Mouse (Mus musculus) stomach, embryonic 14.5 days (tissue): Measurements from ENCODE around the gene Hps4. TPM values are rescaled to one million over a fixed set of nuclear protein-coding genes. Genes with fewer than 3 reads are reported as not detected.

Experiments
- ATAC-seq: fragments of 200-750 bp; cut with Nextera tagmentation; 2 replicates; pipeline ENCODE4 v1.8.0; 2017; ENCODE audit warnings: low read depth, moderate TSS enrichment; ENCODE audit not compliant: insufficient number of reproducible peaks, insufficient read depth, low FRiP score
- H3K27ac ChIP-seq: fragments of 300-500 bp; sonication (generic); 2 replicates; pipeline ENCODE4 v1.5.1; 2014; ENCODE audit warnings: mild to moderate bottlenecking, low read length, moderate library complexity, mixed read lengths
- H3K27me3 ChIP-seq: fragments of 300-500 bp; sonication (generic); 2 replicates; pipeline ENCODE4 v1.6.1; 2014; ENCODE audit warnings: low read length, control low read depth, mixed read lengths; ENCODE audit not compliant: control insufficient read depth, insufficient read depth
- H3K36me3 ChIP-seq: fragments of 300-500 bp; sonication (generic); 2 replicates; pipeline ENCODE4 v1.6.1; 2014; ENCODE audit warnings: mild to moderate bottlenecking, control low read depth, low read length, moderate library complexity, mixed read lengths; ENCODE audit not compliant: control insufficient read depth, insufficient read depth
- H3K4me1 ChIP-seq: fragments of 300-500 bp; sonication (generic); 2 replicates; pipeline ENCODE4 v1.6.1; 2014; ENCODE audit warnings: low read length, control low read depth, mixed read lengths; ENCODE audit not compliant: control insufficient read depth, insufficient read depth
- H3K4me2 ChIP-seq: fragments of 300-500 bp; sonication (generic); replicated peaks from 2 replicates; pipeline ENCODE4 v1.6.1; 2014; ENCODE audit warnings: low read depth, low read length, control low read depth
- H3K4me3 ChIP-seq: fragments of 300-500 bp; sonication (generic); 2 replicates; pipeline ENCODE4 v1.5.1; 2014; ENCODE audit warnings: low read depth, low read length, control low read depth
- H3K9ac ChIP-seq: fragments of 300-500 bp; sonication (generic); replicated peaks from 2 replicates; pipeline ENCODE4 v1.6.1; 2014; ENCODE audit warnings: low read depth, mild to moderate bottlenecking, control low read depth, low read length, moderate library complexity, mixed read lengths
- H3K9me3 ChIP-seq: fragments of 300-500 bp; sonication (generic); 2 replicates; pipeline ENCODE4 v1.6.1; 2016; ENCODE audit warnings: low read depth, low read length, control low read depth; ENCODE audit not compliant: control insufficient read depth
- WGBS: fragments of 180-500 bp; shearing (Covaris S2); extraction: QIAGEN DNeasy Blood & Tissue Kit; methylation state at CpG from one replicate; pipeline ENCODE4 v1.1.7; 2014; 5-methylcytosine and 5-hydroxymethylcytosine counted together
- polyA plus RNA-seq: library from polyadenylated mRNA; unstranded; fragments of >200 nt; fragmentation: Nextera tagmentation; extraction: Ambion mirVana; gene quantifications from 2 replicates; pipeline ENCODE4 v1.2.1, GENCODE M21; 2014

Hps4 gene
- polyA plus RNA-seq, 1 experiment from 2014 or later: 30.9 TPM

GRCm38 (mm10) chr5:112299399-112299798, 43.5 kb upstream of the Hps4 start:
- H3K27ac ChIP-seq: no peak overlapping the region; the same call in 1 of the 2 replicates
- no peak for ATAC-seq
- no peak overlapping the region for H3K4me2 ChIP-seq
- no peaks in the 10 kb centered on the region for H3K9me3 ChIP-seq
- H3K27me3 ChIP-seq: no peaks in the 10 kb centered on the region
- H3K4me3 ChIP-seq: no peak overlapping the region
- 83% methylated on average over 4 of the region's 4 CpGs for WGBS
- no peaks in the 10 kb centered on the region for H3K36me3 ChIP-seq
- H3K9ac ChIP-seq: no peak overlapping the region
- peaks cover 4% of the 10 kb centered on the region; the same call in 1 of the 2 replicates for H3K4me1 ChIP-seq

GRCm38 (mm10) chr5:112300112-112300511, 42.8 kb upstream of the Hps4 start:
- no peaks in the 10 kb centered on the region for H3K4me1 ChIP-seq
- no peaks in the 10 kb centered on the region for H3K27me3 ChIP-seq
- no peak overlapping the region for H3K9ac ChIP-seq
- no peaks in the 10 kb centered on the region; the same call in 1 of the 2 replicates for H3K36me3 ChIP-seq
- 92% methylated on average over 2 of the region's 2 CpGs for WGBS
- no peaks in the 10 kb centered on the region for H3K9me3 ChIP-seq
- H3K27ac ChIP-seq: no peak overlapping the region
- no peak overlapping the region for H3K4me3 ChIP-seq
- no peak for ATAC-seq
- H3K4me2 ChIP-seq: no peak overlapping the region

- H3K4me2 ChIP-seq: no peak overlapping the region
- no peaks in the 10 kb centered on the region for H3K4me1 ChIP-seq
- H3K27me3 ChIP-seq: no peaks in the 10 kb centered on the region
- ATAC-seq: no peak
- H3K9ac ChIP-seq: no peak overlapping the region
- WGBS: 83% methylated on average over 6 of the region's 6 CpGs
- H3K9me3 ChIP-seq: no peaks in the 10 kb centered on the region
- no peak overlapping the region for H3K4me3 ChIP-seq
- H3K36me3 ChIP-seq: no peaks in the 10 kb centered on the region; the same call in none of the 2 replicates
- H3K27ac ChIP-seq: no peak overlapping the region
Measured at GRCm38 (mm10) chr5:112300721-112301308, 42.1 kb upstream of the Hps4 start.

- WGBS: 79% methylated on average over 4 of the region's 4 CpGs
- no peak for ATAC-seq
Measured at GRCm38 (mm10) chr5:112301694-112302093, 41.2 kb upstream of the Hps4 start.

GRCm38 (mm10) chr5:112302310-112302709, 40.6 kb upstream of the Hps4 start:
- Histone ChIP-seq H3K9me3 (no peaks in the 10 kb centered on the region), H3K4me2 (no peak overlapping the region), H3K27me3 (no peaks in the 10 kb centered on the region), H3K36me3 (no peaks in the 10 kb centered on the region; the same call in none of the 2 replicates), H3K4me3 (no peak overlapping the region), H3K4me1 (no peaks in the 10 kb centered on the region), H3K27ac (no peak overlapping the region), H3K9ac (no peak overlapping the region)
- 66% methylated on average over 5 of the region's 5 CpGs for WGBS
- peak; percentile 81 for ATAC-seq

More at GRCm38 (mm10) chr5:112301694-112302093, 41.2 kb upstream of the Hps4 start:
- Histone ChIP-seq H3K4me1 (no peaks in the 10 kb centered on the region), H3K36me3 (no peaks in the 10 kb centered on the region; the same call in none of the 2 replicates), H3K9me3 (no peaks in the 10 kb centered on the region), H3K4me2 (no peak overlapping the region), H3K9ac (no peak overlapping the region), H3K27ac (0 out of 2 replicates have a peak overlapping the region, but pooled peaks have one; percentile 11), H3K4me3 (no peak overlapping the region), H3K27me3 (no peaks in the 10 kb centered on the region)

GRCm38 (mm10) chr5:112305842-112306241, 37.0 kb upstream of the Hps4 start:
- WGBS: 74% methylated on average over 5 of the region's 5 CpGs
- Histone ChIP-seq H3K9me3 (no peaks in the 10 kb centered on the region), H3K27me3 (no peaks in the 10 kb centered on the region), H3K4me3 (no peak overlapping the region), H3K4me1 (no peaks in the 10 kb centered on the region), H3K4me2 (no peak overlapping the region), H3K27ac (no peak overlapping the region), H3K9ac (no peak overlapping the region), H3K36me3 (peaks cover 20% of the 10 kb centered on the region)
- no peak for ATAC-seq

GRCm38 (mm10) chr5:112313222-112313885, 29.5 kb upstream of the Hps4 start:
- H3K4me2 ChIP-seq: no peak overlapping the region
- WGBS: 78% methylated on average over 11 of the region's 11 CpGs
- H3K36me3 ChIP-seq: peaks cover 33% of the 10 kb centered on the region
- ATAC-seq: no peak
- H3K4me1 ChIP-seq: no peaks in the 10 kb centered on the region; the same call in 1 of the 2 replicates
- no peak overlapping the region for H3K4me3 ChIP-seq
- H3K27ac ChIP-seq: no peak overlapping the region
- H3K27me3 ChIP-seq: no peaks in the 10 kb centered on the region
- no peak overlapping the region for H3K9ac ChIP-seq
- H3K9me3 ChIP-seq: no peaks in the 10 kb centered on the region

GRCm38 (mm10) chr5:112316468-112316867, 26.4 kb upstream of the Hps4 start:
- Histone ChIP-seq H3K27ac (no peak overlapping the region), H3K4me1 (no peaks in the 10 kb centered on the region; the same call in 1 of the 2 replicates), H3K9me3 (no peaks in the 10 kb centered on the region), H3K4me3 (no peak overlapping the region), H3K4me2 (no peak overlapping the region), H3K27me3 (no peaks in the 10 kb centered on the region), H3K9ac (no peak overlapping the region), H3K36me3 (peaks cover 11% of the 10 kb centered on the region)
- WGBS: 77% methylated on average over 5 of the region's 5 CpGs
- no peak for ATAC-seq
